Mouse (Mus musculus): ENCODE results near the gene Msx2. TPM values are rescaled to one million over a fixed set of nuclear protein-coding genes. Genes with fewer than 3 reads are reported as not detected.

Msx2 gene
- polyA plus RNA-seq, 1 experiment = 0.05 TPM

DNA sequence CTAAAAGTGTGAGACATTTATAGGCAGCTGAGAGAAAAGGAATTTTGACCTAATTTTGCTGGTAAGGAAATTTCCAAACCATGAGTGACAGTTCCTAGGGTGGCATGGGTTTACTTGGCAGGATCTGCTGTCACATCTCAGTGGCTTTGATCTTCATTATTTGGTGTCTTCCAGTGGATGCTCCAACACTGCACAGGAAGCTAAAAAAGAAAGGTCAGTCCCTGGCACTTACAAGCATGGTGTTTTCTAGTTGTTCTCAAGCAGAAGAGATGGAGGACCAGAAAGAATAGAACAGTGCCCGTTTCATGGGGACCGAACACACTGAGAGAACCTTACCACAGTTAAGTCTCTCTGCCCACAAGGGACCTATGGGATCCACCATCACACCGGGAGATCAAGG is 18.9 kb downstream of the Msx2 start:
- Histone ChIP-seq H3K4me3 (ENCODE audit: control insufficient read depth, insufficient read depth, low read length) (no peak overlapping the region), H3K4me1 (replicated peaks; ENCODE audit: control insufficient read depth, insufficient read depth, low read length) (no peaks in the 10 kb centered on the region), H3K27ac (ENCODE audit: control insufficient read depth, insufficient read depth, low read length) (no peak overlapping the region), H3K36me3 (ENCODE audit: control insufficient read depth, insufficient read depth, low read length) (no peaks in the 10 kb centered on the region), H3K27me3 (ENCODE audit: control insufficient read depth, insufficient read depth, low read length) (no peaks in the 10 kb centered on the region)
- WGBS = 93% methylated on average over 3 of the region's 3 CpGs
- TF ChIP-seq POLR2A (IDR thresholded peaks at IDR 0.05; ENCODE audit: control insufficient read depth, extremely low read depth, insufficient read depth, low read length, poor library complexity) (no peak), CTCF (IDR thresholded peaks at IDR 0.05; ENCODE audit: borderline replicate concordance, control insufficient read depth, extremely low read depth, insufficient read depth, low read length, poor library complexity) (no peak)
- no peak for DNase-seq

DNA sequence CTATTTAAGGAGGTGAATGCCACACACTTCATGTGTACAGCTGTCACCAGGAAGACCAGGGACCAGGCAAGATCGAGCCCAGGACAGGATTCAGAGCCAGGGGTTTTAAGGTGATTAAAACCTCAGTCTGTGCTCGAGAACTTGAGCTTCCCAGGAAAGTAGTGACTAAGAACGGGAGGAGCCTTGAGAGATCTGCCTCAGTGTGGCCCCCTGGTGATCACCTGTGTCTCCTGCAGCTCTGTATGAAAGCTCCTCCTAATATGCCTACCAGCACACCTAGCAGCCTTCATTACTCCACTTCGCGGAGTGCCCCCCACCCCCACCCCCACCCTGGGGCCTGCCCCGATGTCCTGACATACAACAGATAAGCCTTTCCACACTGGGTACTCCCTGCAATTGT is 25.3 kb downstream of the Msx2 start:
- no peak for TF ChIP-seq POLR2A (IDR thresholded peaks at IDR 0.05; ENCODE audit: control insufficient read depth, extremely low read depth, insufficient read depth, low read length, poor library complexity)
- TF ChIP-seq CTCF (IDR thresholded peaks at IDR 0.05; ENCODE audit: borderline replicate concordance, control insufficient read depth, extremely low read depth, insufficient read depth, low read length, poor library complexity) = no peak

DNA sequence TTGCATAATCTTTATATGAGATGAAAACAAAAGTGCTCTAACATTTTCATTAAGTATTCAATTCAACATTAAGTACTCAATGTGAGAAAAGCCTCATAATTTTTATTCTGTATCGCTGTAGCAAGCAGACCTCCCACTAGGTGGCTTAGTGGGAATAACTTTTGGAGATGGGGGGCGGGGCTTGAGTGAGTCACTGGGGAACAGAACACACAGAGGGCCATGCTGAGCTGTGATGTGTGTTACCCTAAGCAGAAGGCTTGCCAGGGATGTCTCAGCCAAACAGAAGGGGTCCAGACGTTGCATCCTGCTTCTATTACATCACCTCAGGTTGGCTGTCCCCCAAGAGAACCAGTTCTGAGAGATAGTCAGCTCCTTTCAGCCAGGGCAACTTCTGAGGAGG is 29.3 kb downstream of the Msx2 start:
- no peak overlapping the region for H3K4me3 ChIP-seq (ENCODE audit: control insufficient read depth, insufficient read depth, low read length)
- H3K27me3 ChIP-seq (ENCODE audit: control insufficient read depth, insufficient read depth, low read length) = no peaks in the 10 kb centered on the region
- WGBS = 45% methylated on average over 3 of the region's 3 CpGs
- H3K4me1 ChIP-seq (replicated peaks; ENCODE audit: control insufficient read depth, insufficient read depth, low read length) = no peaks in the 10 kb centered on the region
- DNase-seq = peak; percentile 5
- H3K27ac ChIP-seq (ENCODE audit: control insufficient read depth, insufficient read depth, low read length) = no peak overlapping the region
- TF ChIP-seq CTCF (IDR thresholded peaks at IDR 0.05; ENCODE audit: borderline replicate concordance, control insufficient read depth, extremely low read depth, insufficient read depth, low read length, poor library complexity) (no peak), POLR2A (IDR thresholded peaks at IDR 0.05; ENCODE audit: control insufficient read depth, extremely low read depth, insufficient read depth, low read length, poor library complexity) (no peak)
- no peaks in the 10 kb centered on the region for H3K36me3 ChIP-seq (ENCODE audit: control insufficient read depth, insufficient read depth, low read length)

More for the DNA sequence above, 25.3 kb downstream of the Msx2 start:
- WGBS = 18% methylated on average over 6 of the region's 6 CpGs
- Histone ChIP-seq H3K4me3 (ENCODE audit: control insufficient read depth, insufficient read depth, low read length) (no peak overlapping the region), H3K27ac (ENCODE audit: control insufficient read depth, insufficient read depth, low read length) (no peak overlapping the region), H3K27me3 (ENCODE audit: control insufficient read depth, insufficient read depth, low read length) (no peaks in the 10 kb centered on the region), H3K4me1 (replicated peaks; ENCODE audit: control insufficient read depth, insufficient read depth, low read length) (no peaks in the 10 kb centered on the region), H3K36me3 (ENCODE audit: control insufficient read depth, insufficient read depth, low read length) (no peaks in the 10 kb centered on the region)
- peak; percentile 13 for DNase-seq

DNA sequence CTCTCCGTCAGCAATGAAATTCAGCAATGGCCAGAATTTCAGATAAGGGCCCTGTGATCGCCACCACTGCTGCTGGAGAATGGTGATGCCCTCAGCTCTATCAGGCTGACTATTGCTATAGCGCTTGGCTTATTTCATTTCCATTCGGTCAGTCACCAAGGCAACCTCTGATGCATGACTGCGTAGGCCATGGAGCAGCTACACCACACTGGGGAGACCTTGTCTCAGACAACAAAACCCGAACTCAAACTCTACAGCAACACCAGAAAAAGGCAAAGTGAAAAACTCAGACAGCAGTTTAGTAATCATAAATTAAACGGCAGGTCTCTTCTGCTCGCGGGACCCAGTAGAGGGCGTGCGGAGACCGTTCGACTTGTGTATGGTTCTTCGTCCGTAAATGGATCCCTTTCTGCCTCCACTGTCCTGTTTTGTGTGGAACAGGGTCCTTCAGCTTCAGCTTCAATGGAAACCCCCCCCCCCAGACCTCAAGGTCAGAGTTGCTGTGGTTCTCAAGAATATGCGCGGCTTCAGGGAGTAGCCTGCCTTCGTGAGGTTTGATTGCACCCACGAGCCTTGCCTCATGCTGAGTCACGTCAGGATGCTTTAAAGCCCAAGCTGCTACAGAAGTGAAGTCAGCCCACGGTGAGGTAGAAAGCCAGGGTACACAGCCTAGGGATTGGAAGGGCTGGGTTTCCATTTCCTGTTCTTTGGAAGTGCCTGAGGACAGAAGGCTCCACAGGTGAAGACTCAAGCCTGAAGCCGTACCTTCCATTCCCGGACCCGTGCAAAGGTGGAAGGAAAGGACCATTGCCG is 30.5 kb downstream of the Msx2 start:
- 45% methylated on average over 25 of the region's 25 CpGs for WGBS
- Histone ChIP-seq H3K36me3 (ENCODE audit: control insufficient read depth, insufficient read depth, low read length) (no peaks in the 10 kb centered on the region), H3K4me3 (ENCODE audit: control insufficient read depth, insufficient read depth, low read length) (no peak overlapping the region), H3K4me1 (replicated peaks; ENCODE audit: control insufficient read depth, insufficient read depth, low read length) (no peaks in the 10 kb centered on the region), H3K27me3 (ENCODE audit: control insufficient read depth, insufficient read depth, low read length) (no peaks in the 10 kb centered on the region), H3K27ac (ENCODE audit: control insufficient read depth, insufficient read depth, low read length) (no peak overlapping the region)
- TF ChIP-seq POLR2A (IDR thresholded peaks at IDR 0.05; ENCODE audit: control insufficient read depth, extremely low read depth, insufficient read depth, low read length, poor library complexity) = no peak
- TF ChIP-seq CTCF (IDR thresholded peaks at IDR 0.05; ENCODE audit: borderline replicate concordance, control insufficient read depth, extremely low read depth, insufficient read depth, low read length, poor library complexity) = no peak
- DNase-seq = no peak

DNA sequence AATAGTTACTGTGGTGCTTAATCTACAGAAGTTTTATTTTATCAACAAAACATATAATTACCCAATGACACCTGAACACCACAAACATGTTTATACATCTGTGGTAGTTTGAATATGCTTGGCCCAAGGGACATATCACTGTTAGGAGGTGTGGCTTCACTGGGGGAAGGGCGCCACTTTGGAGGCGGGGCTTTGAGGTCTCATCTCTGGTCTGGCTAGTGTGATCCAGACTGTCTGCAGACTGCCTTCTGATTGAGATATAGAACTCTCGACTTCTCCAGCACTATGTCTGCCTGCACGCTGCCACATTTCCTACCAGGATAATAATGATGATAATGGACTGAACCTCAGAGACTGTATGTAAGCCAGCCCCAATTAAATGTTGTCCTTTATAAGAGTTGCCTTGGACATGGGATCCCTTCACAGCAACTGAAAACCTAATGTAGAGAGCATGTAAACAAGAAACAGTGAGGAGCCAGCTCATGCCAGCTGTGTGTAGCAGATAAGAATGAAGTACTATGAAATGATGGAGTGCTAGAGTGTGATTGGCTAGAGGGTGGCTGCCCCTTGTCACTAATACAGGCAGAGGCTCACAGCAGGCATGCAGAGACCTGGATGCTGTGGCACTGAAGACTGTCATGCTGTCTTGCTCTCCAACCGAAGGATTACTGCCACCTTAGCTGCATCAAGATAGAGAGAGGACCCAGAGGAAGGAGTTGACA is 31.4 kb downstream of the Msx2 start:
- no peaks in the 10 kb centered on the region for H3K27me3 ChIP-seq (ENCODE audit: control insufficient read depth, insufficient read depth, low read length)
- TF ChIP-seq POLR2A (IDR thresholded peaks at IDR 0.05; ENCODE audit: control insufficient read depth, extremely low read depth, insufficient read depth, low read length, poor library complexity) (no peak), CTCF (IDR thresholded peaks at IDR 0.05; ENCODE audit: borderline replicate concordance, control insufficient read depth, extremely low read depth, insufficient read depth, low read length, poor library complexity) (no peak)
- H3K4me1 ChIP-seq (replicated peaks; ENCODE audit: control insufficient read depth, insufficient read depth, low read length) = no peaks in the 10 kb centered on the region
- WGBS = 77% methylated on average over 5 of the region's 5 CpGs
- no peaks in the 10 kb centered on the region for H3K36me3 ChIP-seq (ENCODE audit: control insufficient read depth, insufficient read depth, low read length)
- no peak overlapping the region for H3K27ac ChIP-seq (ENCODE audit: control insufficient read depth, insufficient read depth, low read length)
- H3K4me3 ChIP-seq (ENCODE audit: control insufficient read depth, insufficient read depth, low read length) = no peak overlapping the region
- DNase-seq = no peak

DNA sequence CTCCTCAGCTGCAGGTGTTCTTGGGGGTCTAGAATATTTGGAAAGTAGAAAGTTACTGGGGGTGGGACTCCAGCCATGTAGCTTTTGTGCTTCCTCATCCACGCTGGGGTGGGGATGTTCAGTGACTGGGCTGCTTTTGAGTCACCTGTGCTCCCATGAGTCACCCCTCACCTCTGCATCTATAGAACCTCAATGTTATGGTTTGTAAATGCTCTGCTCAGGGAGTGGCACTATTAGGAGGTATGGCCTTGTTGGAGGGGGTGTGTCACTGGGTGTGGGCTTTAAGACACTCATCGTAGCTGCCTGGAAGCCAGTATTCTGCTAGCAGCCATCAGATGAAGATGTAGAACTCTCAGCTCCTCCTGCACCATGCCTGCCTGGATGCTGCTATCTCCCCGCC is 32.9 kb downstream of the Msx2 start:
- Histone ChIP-seq H3K4me3 (ENCODE audit: control insufficient read depth, insufficient read depth, low read length) (no peak overlapping the region), H3K4me1 (replicated peaks; ENCODE audit: control insufficient read depth, insufficient read depth, low read length) (no peaks in the 10 kb centered on the region), H3K27ac (ENCODE audit: control insufficient read depth, insufficient read depth, low read length) (no peak overlapping the region), H3K36me3 (ENCODE audit: control insufficient read depth, insufficient read depth, low read length) (no peaks in the 10 kb centered on the region), H3K27me3 (ENCODE audit: control insufficient read depth, insufficient read depth, low read length) (no peaks in the 10 kb centered on the region)
- TF ChIP-seq CTCF (IDR thresholded peaks at IDR 0.05; ENCODE audit: borderline replicate concordance, control insufficient read depth, extremely low read depth, insufficient read depth, low read length, poor library complexity) (no peak), POLR2A (IDR thresholded peaks at IDR 0.05; ENCODE audit: control insufficient read depth, extremely low read depth, insufficient read depth, low read length, poor library complexity) (no peak)
- 84% methylated on average over 3 of the region's 3 CpGs for WGBS
- DNase-seq = no peak
